Comparison of ENCODE assay signal across 14 mouse cellular contexts in the genomic region with DNA sequence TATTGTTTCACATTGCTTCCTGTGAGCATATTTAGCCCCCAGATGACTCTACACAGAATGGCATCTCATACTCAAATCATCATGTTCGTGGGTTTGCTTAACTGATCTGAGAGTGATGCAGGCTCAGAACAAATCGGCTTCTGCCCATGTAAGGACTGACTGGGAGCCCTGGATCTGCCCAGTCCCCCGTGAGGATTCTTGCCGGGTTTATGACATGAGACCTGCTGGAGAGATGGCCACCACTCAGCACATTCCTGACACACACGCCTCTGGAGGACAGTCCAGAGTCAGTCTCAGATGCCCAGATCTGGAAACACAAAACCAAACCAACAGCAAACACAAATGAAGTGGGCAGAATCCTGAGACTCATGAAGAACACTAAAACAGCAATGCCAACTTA.
"Had no signal": no experiment of that assay in that cellular context is flagged by ENCODE, and none has a peak within 500 bp of the region (broad histone marks: within the 10 kb centered on the region; RNA-seq: fewer than 3 reads in every experiment).

No protein-coding gene starts in this region.

- ATAC-seq: liver, postnatal 0 days; midbrain, embryonic 16.5 days had no signal

- H3K4me1 ChIP-seq: limb, embryonic 12.5 days; liver, embryonic 13.5 days; megakaryocyte, embryonic 14.5 days; neural tube, embryonic 13.5 days had no signal

- H3K27ac ChIP-seq: layer of hippocampus, adult 2 months; limb, embryonic 12.5 days; liver, embryonic 13.5 days; lung, embryonic 15.5 days; macrophage; neural tube, embryonic 13.5 days had no signal

- H3K4me3 ChIP-seq: layer of hippocampus, adult 2 months; limb, embryonic 12.5 days; liver, embryonic 13.5 days; lung, embryonic 15.5 days; megakaryocyte, embryonic 14.5 days; neural tube, embryonic 13.5 days had no signal

- DNase-seq: liver; liver, embryonic 13.5 days; liver, postnatal 0 days; lung, postnatal 14 days; retina, postnatal 1 day; right cerebral cortex, postnatal 14 days; thymus, postnatal 36 days had no signal
